In genomic region chr10:118863611-118864010, GRCm38 (mm10) we compare ENCODE assay signal across 29 mouse cellular contexts. TPM values are rescaled to one million over a fixed set of nuclear protein-coding genes. Genes with fewer than 3 reads are reported as not detected.
DNase-seq lines count a peak whose midpoint lies in the region; ATAC-seq lines count a peak whose summit lies in the region.
"Had no signal": no experiment of that assay in that cellular context is flagged by ENCODE, and none has a peak within 500 bp of the region (broad histone marks: within the 10 kb centered on the region; RNA-seq: fewer than 3 reads in every experiment).

No protein-coding gene starts in this region.

- H3K4me3 ChIP-seq in heart, embryonic 11.5 days (ENCODE audit: low read depth, low read length) = no peak overlapping the region
- H3K4me3 ChIP-seq in kidney, embryonic 15.5 days (replicated peaks) = no peak overlapping the region
- H3K4me3 ChIP-seq: embryonic facial prominence, embryonic 12.5 days; forebrain, embryonic 15.5 days; heart, embryonic 12.5 days; stomach, embryonic 15.5 days had no signal

- no peaks in the 10 kb centered on the region for H3K27me3 ChIP-seq in heart, embryonic 11.5 days (ENCODE audit: control insufficient read depth, insufficient read depth, low read length)
- no peaks in the 10 kb centered on the region for H3K27me3 ChIP-seq in kidney, embryonic 15.5 days
- H3K27me3 ChIP-seq: embryonic facial prominence, embryonic 12.5 days; forebrain, embryonic 15.5 days; heart, embryonic 12.5 days; stomach, embryonic 15.5 days had no signal

- H3K4me1 ChIP-seq in heart, embryonic 11.5 days (ENCODE audit: control insufficient read depth, insufficient read depth, low read length) = peaks cover 39% of the 10 kb centered on the region
- H3K4me1 ChIP-seq in kidney, embryonic 15.5 days = peaks cover 45% of the 10 kb centered on the region

- H3K36me3 ChIP-seq in heart, embryonic 11.5 days (ENCODE audit: control insufficient read depth, insufficient read depth, low read length) = peaks cover 33% of the 10 kb centered on the region
- peaks cover 66% of the 10 kb centered on the region for H3K36me3 ChIP-seq in kidney, embryonic 15.5 days

- H3K9ac ChIP-seq in heart, embryonic 11.5 days (ENCODE audit: low read depth, low read length) = no peak overlapping the region
- no peak overlapping the region for H3K9ac ChIP-seq in kidney, embryonic 15.5 days
- H3K9ac ChIP-seq: embryonic facial prominence, embryonic 12.5 days; forebrain, embryonic 15.5 days; heart, embryonic 12.5 days; hindbrain, embryonic 14.5 days; liver, embryonic 14.5 days; stomach, embryonic 15.5 days had no signal

- no peak overlapping the region for H3K27ac ChIP-seq in heart, embryonic 11.5 days (ENCODE audit: low read depth, low read length)
- no peak overlapping the region for H3K27ac ChIP-seq in kidney, embryonic 15.5 days
- H3K27ac ChIP-seq: embryonic facial prominence, embryonic 12.5 days; forebrain, embryonic 15.5 days; hindbrain, embryonic 14.5 days; liver, embryonic 14.5 days; macrophage; stomach, embryonic 15.5 days had no signal

- no peak for ATAC-seq in heart, embryonic 11.5 days (replicated peaks; ENCODE audit: insufficient number of reproducible peaks, low FRiP score, low TSS enrichment)
- ATAC-seq in kidney, embryonic 15.5 days (replicated peaks; ENCODE audit: low FRiP score) = peak; percentile 47; the same call in 1 of the 2 replicates
- ATAC-seq: CD4-positive, CD25-positive, alpha-beta regulatory T cell, adult 4 months; forebrain, embryonic 15.5 days; intestine, postnatal 0 days had no signal

- H3K9me3 ChIP-seq in heart, embryonic 11.5 days (replicated peaks; ENCODE audit: control insufficient read depth, low read length) = peaks cover 2% of the 10 kb centered on the region; the same call in 1 of the 2 replicates
- H3K9me3 ChIP-seq in kidney, embryonic 15.5 days (replicated peaks) = 0 out of 2 replicates have a peak, but pooled peaks cover 13% of the 10 kb centered on the region
- H3K9me3 ChIP-seq: stomach, embryonic 15.5 days had no signal

- H3K4me2 ChIP-seq in heart, embryonic 11.5 days = no peak overlapping the region
- H3K4me2 ChIP-seq in kidney, embryonic 15.5 days = no peak overlapping the region
- H3K4me2 ChIP-seq: embryonic facial prominence, embryonic 12.5 days; forebrain, embryonic 15.5 days; hindbrain, embryonic 14.5 days; stomach, embryonic 15.5 days had no signal

- 88% methylated on average over 8 of the region's 8 CpGs for WGBS in heart, embryonic 11.5 days (ENCODE audit: insufficient replicate concordance)
- WGBS in kidney, embryonic 15.5 days = 53% methylated on average over 8 of the region's 8 CpGs

- peak; percentile 84 for DNase-seq in heart, adult 11 months
- peak; percentile 33 for DNase-seq in gastrocnemius, postnatal 25 days
- DNase-seq in kidney, postnatal 25 days = peak; percentile 65 to 86
- DNase-seq in thymus, postnatal 36 days = no peak
- DNase-seq in frontal cortex, postnatal 10 days (ENCODE audit: low spot score in 2 of 2) = no peak
- DNase-seq in thymus, postnatal 14 days = no peak
- DNase-seq: adrenal gland, postnatal 14 days; cerebellum, adult 11 months; cerebellum, adult 9-10 months; cerebellum, postnatal 36 days; embryo, embryonic 11 days; heart, adult 18-20 months; heart, postnatal 4 days; left cerebral cortex, postnatal 4 days; lung, adult 2 months; lung, postnatal 10 days; midbrain, embryonic 14.5 days; thymus, postnatal 4 days had no signal

RNA-seq across cellular contexts. Expression of gene Dyrk2, which starts 6.4 kb away (rescaled TPM):
- polyA plus RNA-seq in heart, embryonic 11.5 days (2014; fragmentation: Nextera tagmentation; extraction: Ambion mirVana) = 14.0 and 15.4 TPM in 2 replicates
- total RNA-seq in gastrocnemius, postnatal 25 days (2021) = 10 to 100 TPM; 31.8 to 83.3 TPM
- polyA plus RNA-seq in kidney, embryonic 15.5 days (2015; fragmentation: Nextera tagmentation; extraction: Ambion mirVana) = 8.4 and 9.3 TPM in 2 replicates

Comparison
In these comparisons a context has a peak if more than half of its experiments do, and no peak if none do; other contexts are left out.
1. DNase-seq: peak in heart, adult 11 months (single experiment), gastrocnemius, postnatal 25 days (single experiment) and kidney, postnatal 25 days (2 of 2); none in thymus, postnatal 36 days (0 of 2), frontal cortex, postnatal 10 days (0 of 2) and thymus, postnatal 14 days (single experiment).